Mouse (Mus musculus): ENCODE results near the gene Pappa2. TPM values are rescaled to one million over a fixed set of nuclear protein-coding genes. Genes with fewer than 3 reads are reported as not detected.

Pappa2 gene
- polyA plus RNA-seq (2012; ENCODE audit: insufficient read depth, low replicate concordance), result 0.23 TPM in 1 of 2 replicates, not detected in the other

GRCm38 (mm10) chr1:158980390-158980789 is at the start of gene Pappa2:
TSS of gene Pappa2 (minus strand) at chr1:158980490.
- TF ChIP-seq FLI1 (IDR thresholded peaks at IDR 0.05; ENCODE audit: low read length) (no peak), GATA1 (IDR thresholded peaks at IDR 0.05; ENCODE audit: borderline replicate concordance, low read length) (no peak)
- Histone ChIP-seq H3K4me1 (no peaks in the 10 kb centered on the region), H3K36me3 (replicated peaks; ENCODE audit: low read length) (no peaks in the 10 kb centered on the region), H3K4me3 (replicated peaks) (peak within 1 kb of the TSS; percentile 23), H3K9me3 (peaks cover 16% of the 10 kb centered on the region), H3K27me3 (replicated peaks) (no peaks in the 10 kb centered on the region)

GRCm38 (mm10) chr1:159029106-159029505 is 48.8 kb upstream of the Pappa2 start:
- H3K4me3 ChIP-seq (replicated peaks), result no peak overlapping the region
- no peaks in the 10 kb centered on the region for H3K27me3 ChIP-seq (replicated peaks)
- no peaks in the 10 kb centered on the region for H3K36me3 ChIP-seq (replicated peaks; ENCODE audit: low read length)
- no peaks in the 10 kb centered on the region for H3K4me1 ChIP-seq
- no peaks in the 10 kb centered on the region for H3K9me3 ChIP-seq
- TF ChIP-seq GATA1 (IDR thresholded peaks at IDR 0.05; ENCODE audit: borderline replicate concordance, low read length) (no peak), FLI1 (IDR thresholded peaks at IDR 0.05; ENCODE audit: low read length) (no peak)

GRCm38 (mm10) chr1:159014940-159015660 is 34.8 kb upstream of the Pappa2 start:
- Histone ChIP-seq H3K4me1 (no peaks in the 10 kb centered on the region), H3K9me3 (peaks cover 4% of the 10 kb centered on the region; the same call in 1 of the 2 replicates), H3K4me3 (replicated peaks) (no peak overlapping the region), H3K36me3 (replicated peaks; ENCODE audit: low read length) (no peaks in the 10 kb centered on the region), H3K27me3 (replicated peaks) (no peaks in the 10 kb centered on the region)
- TF ChIP-seq FLI1 (IDR thresholded peaks at IDR 0.05; ENCODE audit: low read length), result no peak
- TF ChIP-seq GATA1 (IDR thresholded peaks at IDR 0.05; ENCODE audit: borderline replicate concordance, low read length), result no peak

GRCm38 (mm10) chr1:158987042-158987441 is 6.8 kb upstream of the Pappa2 start:
- Histone ChIP-seq H3K36me3 (replicated peaks; ENCODE audit: low read length) (no peaks in the 10 kb centered on the region), H3K9me3 (peaks cover 9% of the 10 kb centered on the region; the same call in 1 of the 2 replicates), H3K4me3 (replicated peaks) (no peak overlapping the region)

GRCm38 (mm10) chr1:158962340-158962739 is 17.9 kb downstream of the Pappa2 start:
- Histone ChIP-seq H3K4me1 (no peaks in the 10 kb centered on the region), H3K9me3 (peaks cover 8% of the 10 kb centered on the region), H3K4me3 (replicated peaks) (no peak overlapping the region), H3K27me3 (replicated peaks) (no peaks in the 10 kb centered on the region), H3K36me3 (replicated peaks; ENCODE audit: low read length) (no peaks in the 10 kb centered on the region)
- TF ChIP-seq FLI1 (IDR thresholded peaks at IDR 0.05; ENCODE audit: low read length) (no peak), GATA1 (IDR thresholded peaks at IDR 0.05; ENCODE audit: borderline replicate concordance, low read length) (no peak)

More at GRCm38 (mm10) chr1:158987042-158987441, 6.8 kb upstream of the Pappa2 start:
- H3K4me1 ChIP-seq, result no peaks in the 10 kb centered on the region
- TF ChIP-seq GATA1 (IDR thresholded peaks at IDR 0.05; ENCODE audit: borderline replicate concordance, low read length) (no peak), FLI1 (IDR thresholded peaks at IDR 0.05; ENCODE audit: low read length) (no peak)
- H3K27me3 ChIP-seq (replicated peaks), result no peaks in the 10 kb centered on the region

- no peaks in the 10 kb centered on the region for H3K4me1 ChIP-seq
- H3K4me3 ChIP-seq (replicated peaks), result no peak overlapping the region
- H3K27me3 ChIP-seq (replicated peaks), result no peaks in the 10 kb centered on the region
- H3K9me3 ChIP-seq, result no peaks in the 10 kb centered on the region
- H3K36me3 ChIP-seq (replicated peaks; ENCODE audit: low read length), result no peaks in the 10 kb centered on the region
- TF ChIP-seq GATA1 (IDR thresholded peaks at IDR 0.05; ENCODE audit: borderline replicate concordance, low read length) (no peak), FLI1 (IDR thresholded peaks at IDR 0.05; ENCODE audit: low read length) (no peak)
Measured at GRCm38 (mm10) chr1:158960984-158961383, 19.3 kb downstream of the Pappa2 start.

- no peaks in the 10 kb centered on the region for H3K4me1 ChIP-seq
- H3K36me3 ChIP-seq (replicated peaks; ENCODE audit: low read length), result no peaks in the 10 kb centered on the region
- no peaks in the 10 kb centered on the region for H3K9me3 ChIP-seq
- TF ChIP-seq FLI1 (IDR thresholded peaks at IDR 0.05; ENCODE audit: low read length) (no peak), GATA1 (IDR thresholded peaks at IDR 0.05; ENCODE audit: borderline replicate concordance, low read length) (no peak)
- H3K27me3 ChIP-seq (replicated peaks), result no peaks in the 10 kb centered on the region
- no peak overlapping the region for H3K4me3 ChIP-seq (replicated peaks)
Measured at GRCm38 (mm10) chr1:158960549-158960948, 19.7 kb downstream of the Pappa2 start.

- H3K27me3 ChIP-seq (replicated peaks), result no peaks in the 10 kb centered on the region
- no peaks in the 10 kb centered on the region for H3K9me3 ChIP-seq
- TF ChIP-seq FLI1 (IDR thresholded peaks at IDR 0.05; ENCODE audit: low read length) (no peak), GATA1 (IDR thresholded peaks at IDR 0.05; ENCODE audit: borderline replicate concordance, low read length) (no peak)
- no peaks in the 10 kb centered on the region for H3K4me1 ChIP-seq
- no peak overlapping the region for H3K4me3 ChIP-seq (replicated peaks)
- H3K36me3 ChIP-seq (replicated peaks; ENCODE audit: low read length), result no peaks in the 10 kb centered on the region
Measured at GRCm38 (mm10) chr1:158956361-158956760, 23.9 kb downstream of the Pappa2 start.

- Histone ChIP-seq H3K9me3 (no peaks in the 10 kb centered on the region; the same call in 1 of the 2 replicates), H3K27me3 (replicated peaks) (no peaks in the 10 kb centered on the region), H3K4me1 (no peaks in the 10 kb centered on the region), H3K36me3 (replicated peaks; ENCODE audit: low read length) (no peaks in the 10 kb centered on the region), H3K4me3 (replicated peaks) (no peak overlapping the region)
- TF ChIP-seq FLI1 (IDR thresholded peaks at IDR 0.05; ENCODE audit: low read length) (no peak), GATA1 (IDR thresholded peaks at IDR 0.05; ENCODE audit: borderline replicate concordance, low read length) (no peak)
Measured at GRCm38 (mm10) chr1:158954785-158955184, 25.5 kb downstream of the Pappa2 start.

- H3K4me3 ChIP-seq (replicated peaks), result no peak overlapping the region
- H3K36me3 ChIP-seq (replicated peaks; ENCODE audit: low read length), result no peaks in the 10 kb centered on the region
- H3K9me3 ChIP-seq, result peaks cover 5% of the 10 kb centered on the region; the same call in 1 of the 2 replicates
- H3K4me1 ChIP-seq, result no peaks in the 10 kb centered on the region
- H3K27me3 ChIP-seq (replicated peaks), result no peaks in the 10 kb centered on the region
- TF ChIP-seq FLI1 (IDR thresholded peaks at IDR 0.05; ENCODE audit: low read length) (no peak), GATA1 (IDR thresholded peaks at IDR 0.05; ENCODE audit: borderline replicate concordance, low read length) (no peak)
Measured at GRCm38 (mm10) chr1:158953479-158954207, 26.6 kb downstream of the Pappa2 start.

Measured in megakaryocyte, embryonic 14.5 days (primary cell).